Mouse (Mus musculus): ENCODE results near the gene Cox11.

Gene Cox11

DNA sequence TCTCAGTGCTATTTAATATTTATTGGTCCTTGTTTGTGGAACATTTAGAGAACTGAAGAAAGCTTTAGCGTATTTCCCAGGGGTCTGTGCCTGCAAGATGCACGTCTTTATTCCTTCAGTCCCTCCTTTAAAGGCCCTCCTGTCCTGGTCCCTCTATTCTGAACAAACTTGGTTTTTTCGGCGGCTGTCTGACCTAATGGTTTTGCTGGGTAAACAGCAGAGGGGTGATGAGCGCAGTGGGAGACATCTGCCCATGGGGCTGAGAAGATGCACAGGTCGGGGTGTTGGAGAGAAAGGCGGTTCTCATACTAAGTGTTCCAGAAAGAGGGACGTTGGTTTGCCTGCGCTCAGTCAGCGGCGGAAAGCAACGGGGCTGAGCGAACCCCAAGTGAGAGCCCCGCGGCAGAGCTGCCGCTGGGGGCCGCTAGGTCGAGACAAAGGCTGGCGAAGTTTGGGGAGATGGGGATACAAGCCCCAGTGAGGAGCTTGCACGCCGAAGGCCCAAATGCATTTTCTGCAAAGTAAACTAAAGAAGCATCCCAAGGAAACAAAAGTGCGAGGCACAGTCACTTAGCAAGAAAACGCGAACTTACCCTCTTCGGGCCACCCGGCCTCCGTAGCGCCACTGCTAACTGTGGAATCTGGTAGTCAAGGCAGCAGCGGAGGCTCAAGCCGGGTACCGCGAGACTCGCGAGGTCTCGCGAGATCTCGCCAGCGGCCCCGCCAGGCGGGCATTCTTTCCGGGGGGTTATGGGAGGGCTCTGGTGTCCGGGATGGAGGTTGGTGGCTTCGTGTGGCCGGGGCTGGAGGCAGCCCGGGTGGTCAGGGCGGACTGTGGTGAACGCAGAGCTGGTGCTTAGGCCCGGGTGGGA is at the start of gene Cox11, which contains the start of gene Stxbp4:
TSS of gene Cox11 (plus strand) at position 734 of the 872 bp plus-strand sequence.
TSS of gene Stxbp4 (minus strand) at position 645 of the 872 bp plus-strand sequence.
- in situ Hi-C loops (cut with MboI) = loop anchor here (25.0 kb wide), 1 partner anchor 650 kb away; no protein-coding TSS in a partner anchor

DNA sequence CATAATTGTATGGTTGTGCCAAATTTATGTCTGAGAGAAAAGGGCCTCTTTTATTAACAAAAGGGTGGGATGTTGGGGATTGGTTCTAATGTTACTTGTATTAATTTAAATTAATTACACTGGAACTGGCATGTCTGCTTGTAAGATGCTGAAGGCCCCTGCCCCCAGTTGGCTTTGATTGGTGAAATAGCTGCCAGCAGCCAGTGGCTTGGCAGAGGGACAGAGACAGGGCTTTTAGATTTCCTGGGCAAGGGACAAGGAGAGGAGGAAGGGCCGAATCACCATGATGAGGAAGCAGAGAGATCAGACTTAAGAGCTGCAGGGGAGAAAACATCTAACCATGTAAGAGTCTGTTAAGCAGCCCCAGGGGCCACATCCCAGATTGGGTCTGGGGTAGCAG is 47.0 kb upstream of the Cox11 start:
- in situ Hi-C loops (cut with MboI) = no loop called here

DNA sequence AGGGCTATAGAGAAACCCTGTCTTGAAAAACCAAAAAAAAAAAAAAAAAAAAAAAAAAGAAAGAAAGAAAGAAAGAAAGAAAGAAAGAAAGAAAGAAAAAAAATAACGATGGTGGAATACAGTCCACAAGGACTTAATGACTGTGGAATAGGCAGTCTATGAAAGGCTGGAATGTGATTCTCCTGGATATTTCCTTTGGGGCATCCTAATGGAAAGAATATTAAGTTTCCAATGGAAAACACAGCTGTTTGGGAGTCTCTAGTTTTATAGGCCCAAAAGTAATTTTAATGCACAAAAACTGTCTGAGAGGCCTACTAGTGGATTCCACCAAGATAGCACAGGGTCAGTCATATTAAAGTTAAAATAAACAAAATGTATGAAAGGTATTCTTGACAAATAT is 42.1 kb upstream of the Cox11 start:
- in situ Hi-C loops (cut with MboI) = no loop called here

DNA sequence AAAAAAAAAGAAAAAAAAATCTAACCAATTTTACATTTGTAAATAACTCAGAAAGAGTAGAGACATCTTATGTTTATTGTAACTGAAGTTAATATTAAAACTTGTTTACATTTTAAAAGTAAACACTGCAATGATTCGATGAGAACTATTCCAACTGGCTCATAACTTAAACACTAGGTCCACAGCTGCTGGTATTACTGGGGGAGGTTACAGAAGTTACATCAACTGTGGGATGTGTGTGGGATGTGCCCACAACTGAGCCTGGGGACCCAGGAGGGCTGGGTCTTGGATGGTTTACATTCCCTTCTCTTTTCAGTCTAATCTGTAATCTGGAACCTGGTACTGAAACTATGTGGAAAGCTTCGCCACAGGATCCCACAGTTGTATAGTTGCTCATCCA is 34.9 kb upstream of the Cox11 start:
- in situ Hi-C loops (cut with MboI) = loop anchor here (25.0 kb wide), 1 partner anchor 416 kb away; the partner anchor contains the start of gene Gm45716

DNA sequence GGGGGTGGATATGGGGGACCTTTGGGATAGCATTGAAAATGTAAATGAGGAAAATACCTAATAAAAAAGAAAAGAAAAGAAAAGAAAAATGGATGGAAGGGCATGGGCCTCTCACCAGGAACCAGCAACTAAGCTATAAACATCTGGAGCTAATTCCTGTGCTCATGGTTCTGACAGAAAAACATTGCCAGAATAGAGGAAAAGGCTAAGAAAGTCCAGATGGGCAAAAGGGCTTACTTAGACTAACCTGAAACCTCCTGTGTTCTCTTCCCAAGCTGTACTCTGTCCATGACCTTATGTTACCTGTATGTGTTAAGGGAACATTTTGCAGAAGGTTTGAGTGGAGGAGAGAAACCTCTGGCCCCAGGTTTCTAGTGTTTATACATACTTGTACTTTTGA is 25.9 kb upstream of the Cox11 start:
- in situ Hi-C loops (cut with MboI) = loop anchor here (25.0 kb wide), 1 partner anchor 425 kb away; the partner anchor contains the start of gene Gm45716

DNA sequence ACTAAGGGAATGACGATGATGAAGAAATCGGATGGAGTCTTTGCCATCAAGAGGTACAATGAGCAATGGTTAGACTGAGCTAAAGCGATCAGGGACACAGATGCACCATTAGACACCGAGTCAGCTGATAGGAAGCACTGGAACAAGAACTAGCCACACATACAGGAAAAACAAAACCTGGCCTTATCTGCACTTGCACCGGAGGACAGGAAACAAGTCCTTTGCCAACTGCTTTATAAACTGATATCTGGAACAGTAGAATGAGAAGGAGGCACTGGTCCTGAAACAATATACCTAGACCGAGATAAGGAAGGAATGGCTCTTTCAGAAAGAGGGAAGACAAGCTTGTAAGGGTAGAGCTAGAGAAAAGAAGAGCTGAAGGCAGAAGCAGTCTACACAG is 23.2 kb upstream of the Cox11 start:
- in situ Hi-C loops (cut with MboI) = loop anchor here (25.0 kb wide), 1 partner anchor 427 kb away; the partner anchor contains the start of gene Gm45716

DNA sequence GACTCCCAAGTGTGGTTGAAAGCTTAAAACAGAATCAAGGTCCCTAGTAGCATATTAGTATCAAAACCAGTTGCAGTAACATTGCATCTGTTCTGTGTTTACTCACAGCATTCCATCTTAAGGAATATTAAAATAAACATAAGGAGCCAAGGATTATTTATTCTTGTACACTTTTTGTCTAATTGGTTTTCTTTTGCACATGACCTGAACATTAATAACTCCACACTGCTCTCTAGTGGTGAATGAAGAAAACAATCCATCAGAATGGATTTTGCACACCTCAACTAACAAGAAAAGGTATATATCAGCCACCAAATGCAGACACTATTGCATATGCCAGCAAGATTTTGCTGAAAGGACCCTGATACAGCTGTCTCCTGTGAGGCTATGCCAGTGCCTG is 21.5 kb upstream of the Cox11 start:
- in situ Hi-C loops (cut with MboI) = loop anchor here (25.0 kb wide), 1 partner anchor 429 kb away; the partner anchor contains the start of gene Gm45716

DNA sequence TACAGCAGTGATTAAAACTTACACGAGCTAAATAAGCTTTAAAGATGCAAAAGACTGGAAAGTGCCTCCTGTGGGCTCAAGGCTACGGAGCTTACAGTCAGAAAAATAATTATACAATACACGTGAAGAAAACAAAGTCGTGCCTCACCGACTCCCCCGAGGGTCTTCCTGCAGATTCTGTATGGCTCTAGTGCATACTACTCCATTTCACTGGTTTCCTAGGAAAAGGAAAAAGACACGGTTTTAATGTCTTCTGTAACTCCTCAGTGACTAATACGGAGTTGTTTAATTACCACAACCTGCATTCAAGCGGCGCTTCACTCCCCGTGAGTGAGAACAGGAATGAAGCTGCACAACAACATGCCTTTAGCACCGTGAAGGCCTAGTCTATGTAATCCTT is 15.9 kb upstream of the Cox11 start:
- in situ Hi-C loops (cut with MboI) = loop anchor here (25.0 kb wide), 1 partner anchor 435 kb away; the partner anchor contains the start of gene Gm45716

DNA sequence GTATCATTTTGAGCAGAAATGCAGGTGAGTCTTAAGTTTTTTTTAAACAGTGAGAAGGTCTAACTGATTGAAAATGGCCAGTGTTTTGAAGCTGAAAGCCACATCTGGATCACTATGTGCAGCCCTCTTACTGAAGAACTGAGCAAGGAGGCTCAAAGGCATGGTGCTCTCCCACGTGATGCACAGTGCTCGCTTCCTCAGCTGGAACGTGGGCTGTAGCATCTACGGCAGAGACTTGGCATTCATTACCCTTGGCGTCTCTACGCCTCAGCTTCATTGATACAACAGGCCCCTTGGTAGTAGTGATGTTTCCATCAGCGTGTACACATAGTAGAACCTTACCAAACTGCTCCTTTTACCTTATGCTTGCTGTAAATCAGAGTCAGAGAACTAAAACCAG is 15.5 kb upstream of the Cox11 start:
- in situ Hi-C loops (cut with MboI) = loop anchor here (25.0 kb wide), 1 partner anchor 435 kb away; the partner anchor contains the start of gene Gm45716

DNA sequence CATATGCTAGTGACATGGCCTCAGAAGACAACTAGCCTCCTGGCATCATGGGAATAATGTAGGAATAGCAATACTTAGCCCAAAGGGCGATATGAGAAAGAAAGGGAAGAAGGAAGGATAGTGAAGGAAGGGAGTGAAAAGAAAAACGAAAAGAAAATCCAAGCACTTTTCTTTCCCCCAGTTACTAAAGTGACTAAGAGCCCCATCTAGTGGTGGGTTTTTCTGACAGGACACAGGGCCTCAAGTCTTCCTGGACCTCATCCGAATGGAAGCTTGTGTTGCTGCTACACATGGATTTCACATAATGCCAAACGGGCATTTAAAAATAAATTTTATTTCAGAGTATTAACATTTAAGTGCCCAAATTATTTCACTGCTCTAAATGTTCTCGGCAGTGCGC is 14.5 kb upstream of the Cox11 start:
- in situ Hi-C loops (cut with MboI) = loop anchor here (25.0 kb wide), 1 partner anchor 436 kb away; the partner anchor contains the start of gene Gm45716

DNA sequence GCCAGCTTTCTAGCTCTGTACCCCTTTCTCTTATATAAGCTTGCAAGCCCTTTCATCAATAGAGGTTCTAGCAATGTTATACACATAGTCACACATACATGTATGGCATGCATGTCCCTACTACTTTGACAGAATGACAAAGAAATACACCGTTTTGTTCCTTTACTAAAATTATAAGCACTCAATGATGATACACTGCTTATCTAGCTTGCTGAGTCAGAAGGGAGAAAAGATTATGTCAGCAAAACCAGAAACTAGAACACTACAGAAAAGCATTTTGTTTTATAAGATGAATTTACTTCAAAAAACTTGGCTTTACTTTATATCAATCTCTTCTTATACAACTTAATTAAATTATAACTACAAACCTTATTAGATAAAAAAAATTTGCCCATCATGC is 12.8 kb upstream of the Cox11 start:
- in situ Hi-C loops (cut with MboI) = loop anchor here (25.0 kb wide), 1 partner anchor 638 kb away; no protein-coding TSS in a partner anchor

DNA sequence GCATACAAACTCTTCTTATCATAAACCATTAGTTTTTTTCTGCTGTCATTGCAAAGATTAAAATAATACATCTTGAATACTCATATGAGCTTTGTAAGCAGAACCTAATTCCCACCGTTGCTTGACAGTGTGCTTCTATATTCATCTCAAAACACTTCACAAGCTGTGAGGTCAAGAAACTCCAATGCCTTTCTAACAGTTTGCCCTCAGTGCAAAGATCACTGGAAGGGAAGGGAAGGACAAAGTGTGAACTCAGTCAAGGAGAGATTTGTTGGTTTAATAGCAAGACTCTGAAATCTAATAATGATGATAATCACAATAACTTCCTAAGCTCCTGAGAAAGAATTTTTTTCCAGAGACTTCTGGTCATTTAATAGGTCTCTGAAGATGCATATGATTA is 10.2 kb upstream of the Cox11 start:
- in situ Hi-C loops (cut with MboI) = loop anchor here (25.0 kb wide), 1 partner anchor 640 kb away; no protein-coding TSS in a partner anchor

DNA sequence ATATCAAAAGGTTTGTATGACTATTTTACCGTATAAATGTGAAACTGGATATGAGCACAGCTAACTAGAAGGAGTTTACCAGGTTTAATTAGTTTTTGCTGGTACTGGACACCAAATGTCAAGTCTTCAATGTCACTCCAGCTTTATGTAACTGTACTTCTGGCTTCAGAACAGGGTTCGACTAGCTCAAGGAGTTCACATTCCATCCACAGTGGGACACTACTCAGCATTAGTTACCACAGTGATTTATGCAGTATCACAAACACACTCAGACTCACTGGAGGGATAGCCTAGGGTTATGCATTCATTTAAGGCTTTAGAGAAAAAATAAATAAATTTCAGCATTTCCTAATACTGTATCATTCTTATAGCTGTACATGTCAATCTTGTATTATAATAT is 5.5 kb upstream of the Cox11 start:
- in situ Hi-C loops (cut with MboI) = loop anchor here (25.0 kb wide), 1 partner anchor 645 kb away; no protein-coding TSS in a partner anchor

DNA sequence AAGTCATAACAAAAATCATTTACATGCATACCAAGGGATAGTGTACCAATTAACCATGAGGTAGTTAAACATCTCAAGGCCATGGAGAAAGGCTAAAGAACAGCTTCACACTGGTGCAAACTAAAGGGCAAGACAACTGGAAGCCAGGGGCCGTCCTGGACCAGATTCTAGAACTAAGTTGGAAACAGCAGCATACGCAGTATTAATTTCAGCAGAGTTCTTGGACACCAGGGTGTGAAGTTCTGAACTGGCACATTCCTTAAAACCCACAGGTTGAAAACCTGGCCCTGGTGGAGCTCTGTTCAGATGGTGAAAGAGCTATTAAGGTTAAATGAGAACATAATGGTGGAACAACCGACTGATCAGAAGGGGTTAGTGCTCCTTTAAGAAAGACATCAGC is 3.3 kb upstream of the Cox11 start:
- in situ Hi-C loops (cut with MboI) = loop anchor here (25.0 kb wide), 1 partner anchor 647 kb away; no protein-coding TSS in a partner anchor

DNA sequence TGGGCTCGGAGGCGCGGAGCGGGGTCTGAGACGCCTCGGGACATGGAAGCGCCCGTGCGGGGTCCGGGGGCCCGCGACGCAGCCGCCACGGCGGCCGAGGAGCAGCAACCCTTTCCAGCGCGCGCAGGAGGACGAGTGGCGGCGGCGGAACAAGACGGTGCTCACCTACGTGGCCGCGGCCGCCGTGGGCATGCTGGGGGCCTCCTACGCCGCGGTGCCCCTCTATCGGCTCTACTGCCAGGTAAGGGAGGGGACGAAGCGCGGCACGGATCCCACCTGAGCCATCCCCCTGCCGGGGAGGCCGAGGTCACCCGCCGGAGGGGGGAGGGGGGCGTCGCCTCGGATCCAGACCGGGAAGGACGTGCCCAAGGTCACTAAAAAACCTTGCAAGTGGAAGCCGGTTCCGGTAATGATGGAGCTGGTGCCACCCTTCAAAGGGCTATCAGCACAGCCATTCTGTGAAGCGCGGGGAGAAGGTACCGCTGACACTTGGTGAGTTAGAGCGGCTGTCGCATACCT is 398 bp downstream of the Cox11 start:
- in situ Hi-C loops (cut with MboI) = loop anchor here (25.0 kb wide), 1 partner anchor 651 kb away; no protein-coding TSS in a partner anchor

DNA sequence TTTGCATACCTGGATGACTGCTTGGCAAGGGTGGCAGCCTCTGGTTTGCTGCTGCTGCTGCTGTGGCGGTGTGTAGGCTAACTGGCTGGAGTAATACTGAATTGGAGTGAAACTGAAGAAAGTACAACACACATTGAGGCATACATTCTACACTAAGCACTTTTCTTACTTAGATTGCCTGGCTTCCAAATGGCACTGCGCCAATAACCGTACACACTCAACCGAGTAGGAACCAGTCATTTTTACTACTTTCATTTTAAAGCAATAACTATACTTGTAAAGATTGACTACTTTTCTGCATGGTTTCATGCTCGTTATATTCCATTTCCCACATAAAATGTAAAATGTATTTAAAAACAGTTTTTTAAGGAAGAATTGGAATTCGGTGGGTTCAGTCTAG is 11.8 kb downstream of the Cox11 start:
- in situ Hi-C loops (cut with MboI) = loop anchor here (25.0 kb wide), 1 partner anchor 662 kb away; no protein-coding TSS in a partner anchor

DNA sequence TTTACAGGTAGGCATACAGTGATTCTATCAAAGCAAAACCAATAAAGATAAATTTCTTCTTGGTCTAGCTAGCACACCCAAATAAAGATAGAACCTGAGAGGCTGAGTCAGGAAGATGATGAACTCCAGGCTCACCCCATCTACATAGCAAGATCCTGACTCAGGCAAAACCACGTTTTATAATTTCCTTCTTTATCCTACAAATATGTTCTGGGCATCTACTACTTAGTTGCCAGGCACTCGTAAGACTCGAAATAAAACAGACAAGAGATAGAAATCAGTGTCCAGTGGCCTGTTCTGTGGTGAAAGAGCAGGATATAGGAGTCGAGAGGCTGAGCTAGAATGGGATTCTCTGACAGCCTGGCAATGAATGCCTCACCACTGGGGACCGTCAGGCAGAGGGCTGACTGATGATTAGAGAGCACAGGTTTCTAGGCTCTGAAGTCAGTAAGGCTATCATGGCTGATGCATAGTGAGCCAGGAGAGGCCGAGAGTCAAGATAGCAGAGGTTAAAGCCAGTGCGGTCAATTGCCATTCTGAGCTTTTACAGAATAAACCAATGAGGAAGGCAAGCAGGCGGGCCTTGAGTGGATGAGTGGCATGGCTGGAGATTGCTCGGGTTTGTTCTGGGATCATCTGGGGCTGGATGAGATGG is 12.4 kb downstream of the Cox11 start:
- in situ Hi-C loops (cut with MboI) = no loop called here

DNA sequence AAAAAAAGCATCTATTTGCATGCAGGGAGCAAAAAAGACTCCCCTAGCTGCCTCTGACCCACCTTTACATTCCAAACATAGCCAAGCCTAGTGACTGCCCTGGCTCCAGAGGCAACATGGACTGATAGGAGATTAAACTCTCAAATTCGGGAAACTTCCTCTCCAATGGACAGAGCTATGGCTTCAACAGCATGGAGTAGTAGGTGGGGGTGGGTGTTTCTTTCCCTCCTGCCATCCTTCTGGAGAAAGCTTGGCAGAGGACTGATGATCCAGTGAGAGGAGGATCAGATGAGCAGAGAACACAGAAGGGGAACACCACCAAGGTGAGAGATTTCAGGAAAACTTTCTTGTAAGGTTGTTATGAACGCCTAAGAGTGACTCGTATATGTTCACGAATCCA is 14.6 kb downstream of the Cox11 start:
- in situ Hi-C loops (cut with MboI) = no loop called here

DNA sequence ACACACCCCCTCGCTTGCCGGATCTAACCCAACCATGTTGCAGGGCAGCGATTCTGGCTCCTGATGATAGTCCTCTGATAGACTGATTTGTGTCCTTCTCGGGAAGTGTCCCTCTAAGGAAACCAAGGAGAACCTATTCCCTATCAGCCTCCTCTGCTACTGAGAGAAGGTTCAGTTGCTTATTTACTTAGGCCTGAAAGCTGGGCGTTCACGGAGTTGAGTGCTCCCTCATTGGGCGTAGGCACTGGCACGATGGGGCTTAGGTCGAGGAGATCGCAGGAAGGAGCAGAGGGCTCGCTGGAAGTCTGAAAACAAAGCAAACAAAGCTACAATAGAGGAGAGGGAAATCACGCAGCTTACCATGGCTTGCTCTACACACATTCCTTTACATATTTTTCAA is 19.6 kb downstream of the Cox11 start:
- in situ Hi-C loops (cut with MboI) = no loop called here

DNA sequence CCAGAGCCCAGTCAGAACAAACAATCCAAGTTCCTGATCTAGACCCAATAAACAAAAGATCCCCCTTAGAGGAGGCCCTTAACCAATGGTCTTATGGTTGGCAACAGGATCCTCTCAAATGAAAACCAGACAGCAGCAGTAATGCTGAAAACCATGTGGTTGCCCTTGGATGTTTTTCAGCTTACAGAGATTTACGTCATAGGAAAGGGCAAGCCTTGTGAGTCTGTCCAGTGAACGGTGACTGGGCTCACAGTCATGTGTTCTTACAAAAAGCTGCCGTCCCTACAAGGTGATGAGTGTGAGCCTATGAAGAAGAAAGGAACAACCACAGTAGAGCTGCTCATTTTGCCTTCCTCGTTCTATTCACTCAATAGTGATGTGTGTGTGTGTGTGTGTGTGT is 22.7 kb downstream of the Cox11 start:
- in situ Hi-C loops (cut with MboI) = no loop called here

DNA sequence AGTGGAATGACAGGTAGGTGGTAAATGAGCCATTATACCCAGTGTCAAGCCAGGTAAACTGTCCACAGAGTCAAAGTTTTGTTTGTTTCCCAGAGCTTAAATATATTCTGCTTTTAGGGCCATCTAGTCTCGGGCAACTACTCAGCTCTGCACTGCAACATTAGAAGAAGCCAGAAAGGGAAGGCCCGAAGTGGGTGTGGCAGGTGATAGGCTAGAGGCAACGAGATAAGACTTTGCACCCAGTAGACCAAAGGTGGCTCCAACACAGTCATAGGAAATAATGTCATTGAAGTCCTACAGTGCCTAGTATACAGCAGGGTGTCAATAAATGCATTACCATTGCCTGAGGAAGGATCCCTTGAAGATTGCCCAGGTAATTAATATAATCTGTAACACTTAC is 25.1 kb downstream of the Cox11 start:
- in situ Hi-C loops (cut with MboI) = no loop called here
